Mouse (Mus musculus) kidney, postnatal 36 days (tissue): ENCODE measurements around the gene Fbxo30.
"Not testable (repeated sequence)": the region's sequence is repeated elsewhere in the genome, so short reads cannot be mapped to it uniquely, and the experiment has no call there.

ENCODE experiments used
- DNase-seq, 2 experiments: peaks; one replicate each; pipeline ENCODE4 v3.0.0; 2021 to 2022; ENCODE audit warnings: mixed read lengths in 2 of 2

The Fbxo30 gene

DNA sequence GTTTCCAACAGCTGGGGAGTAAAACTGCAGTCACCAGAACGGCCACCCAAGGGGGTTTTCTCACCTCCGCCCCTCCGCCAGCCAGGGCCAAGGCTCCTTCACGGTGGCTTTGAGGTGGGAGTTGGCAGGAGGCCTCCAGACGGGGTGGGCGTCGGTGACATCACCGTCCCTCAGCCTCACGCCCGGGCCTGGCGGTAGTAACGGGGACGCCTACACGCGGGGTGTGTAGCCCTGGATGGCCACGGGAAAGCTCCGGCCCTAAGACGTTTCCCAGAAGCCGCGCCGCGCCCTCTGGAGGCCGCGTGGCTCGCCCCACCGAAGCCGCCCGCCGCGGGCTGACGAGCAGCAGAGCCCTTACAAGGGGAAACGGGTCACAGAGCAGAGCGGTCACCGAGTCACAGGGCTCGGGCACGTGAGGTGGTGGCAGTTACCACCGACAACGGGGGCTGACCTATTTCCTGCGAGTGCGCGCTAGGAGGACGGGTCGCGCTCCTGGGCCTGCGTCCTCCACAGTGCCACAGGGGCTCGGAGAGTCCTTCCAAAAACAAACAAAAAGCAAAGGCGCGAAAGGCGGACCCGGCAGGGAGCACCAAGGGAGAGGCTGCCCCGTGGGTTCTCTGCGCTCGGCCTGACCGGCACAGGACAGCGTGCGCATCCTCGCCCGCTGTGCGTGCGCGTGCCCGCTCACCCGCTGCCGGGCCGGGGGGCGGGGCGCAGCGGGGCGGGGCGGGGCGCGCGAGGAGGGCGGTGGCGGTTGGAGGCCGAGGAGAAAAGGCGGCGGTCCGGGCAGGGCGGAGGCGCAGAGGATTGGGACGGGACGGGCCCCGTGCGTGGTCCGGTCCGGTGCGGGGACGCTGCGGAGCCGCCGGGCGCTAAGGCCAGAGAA is at the start of gene Fbxo30:
TSS of gene Fbxo30 (plus strand) at position 753 of the 886 bp plus-strand sequence.
- peak; percentile 95 to 96 for DNase-seq

DNA sequence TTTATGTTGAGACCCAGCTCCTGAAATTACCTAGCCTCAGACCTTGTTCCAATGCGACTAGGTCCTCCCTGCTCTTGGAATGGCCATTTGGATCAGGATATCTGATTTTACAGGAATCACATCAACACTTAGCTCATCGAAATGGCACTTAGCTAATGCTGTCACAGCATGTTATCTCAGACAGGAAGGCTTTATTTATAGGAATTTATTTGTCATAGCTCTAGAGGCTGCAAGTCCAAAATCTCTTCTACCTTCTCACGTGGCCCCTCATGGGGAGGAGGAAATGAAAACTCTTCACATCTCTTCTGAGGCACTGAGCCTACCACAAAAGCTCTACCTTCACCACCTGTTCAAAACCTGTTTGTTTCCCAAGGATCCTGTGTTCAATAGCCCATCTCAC is 47.9 kb upstream of the Fbxo30 start:
- no peak for DNase-seq

DNA sequence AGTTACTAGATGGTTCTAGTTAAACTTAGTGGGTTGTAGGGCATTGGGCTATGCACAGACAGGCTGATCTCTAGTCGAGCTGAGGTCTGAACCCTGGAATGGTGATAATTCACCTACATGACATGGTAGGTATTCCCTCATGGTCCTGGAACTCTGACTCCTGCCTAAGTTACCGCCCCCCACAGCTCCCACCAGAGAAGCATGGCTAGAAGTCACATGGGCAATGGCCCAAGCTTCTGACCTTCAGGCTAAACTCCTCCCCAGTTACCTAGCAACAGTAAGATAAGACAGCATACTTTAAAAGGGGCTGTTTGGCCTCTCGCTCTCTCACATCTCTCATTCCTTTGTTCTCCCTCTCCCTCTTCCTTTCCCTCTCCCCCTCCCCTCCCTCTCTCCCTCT is 38.1 kb upstream of the Fbxo30 start:
- not testable (repeated sequence) for DNase-seq

DNA sequence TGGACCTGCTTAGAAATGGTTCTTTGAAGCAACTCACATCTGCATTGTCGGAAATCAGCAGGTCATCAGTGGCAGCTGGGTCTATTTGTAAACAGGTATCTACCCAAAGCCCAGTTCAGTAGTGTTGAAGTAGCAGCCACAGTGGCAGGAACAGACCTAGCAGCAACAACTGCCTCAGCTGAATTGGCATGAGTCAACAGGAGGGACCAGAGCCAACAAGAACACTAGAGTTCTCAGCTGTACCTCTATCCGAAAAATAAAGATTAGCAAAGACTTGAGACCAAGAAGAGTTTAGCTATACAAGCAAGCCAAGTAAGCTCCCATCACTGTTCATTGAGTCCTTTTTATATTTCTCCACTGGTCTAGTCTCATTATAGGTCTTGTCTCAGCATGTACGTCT is 32.9 kb upstream of the Fbxo30 start:
- DNase-seq: no peak

DNA sequence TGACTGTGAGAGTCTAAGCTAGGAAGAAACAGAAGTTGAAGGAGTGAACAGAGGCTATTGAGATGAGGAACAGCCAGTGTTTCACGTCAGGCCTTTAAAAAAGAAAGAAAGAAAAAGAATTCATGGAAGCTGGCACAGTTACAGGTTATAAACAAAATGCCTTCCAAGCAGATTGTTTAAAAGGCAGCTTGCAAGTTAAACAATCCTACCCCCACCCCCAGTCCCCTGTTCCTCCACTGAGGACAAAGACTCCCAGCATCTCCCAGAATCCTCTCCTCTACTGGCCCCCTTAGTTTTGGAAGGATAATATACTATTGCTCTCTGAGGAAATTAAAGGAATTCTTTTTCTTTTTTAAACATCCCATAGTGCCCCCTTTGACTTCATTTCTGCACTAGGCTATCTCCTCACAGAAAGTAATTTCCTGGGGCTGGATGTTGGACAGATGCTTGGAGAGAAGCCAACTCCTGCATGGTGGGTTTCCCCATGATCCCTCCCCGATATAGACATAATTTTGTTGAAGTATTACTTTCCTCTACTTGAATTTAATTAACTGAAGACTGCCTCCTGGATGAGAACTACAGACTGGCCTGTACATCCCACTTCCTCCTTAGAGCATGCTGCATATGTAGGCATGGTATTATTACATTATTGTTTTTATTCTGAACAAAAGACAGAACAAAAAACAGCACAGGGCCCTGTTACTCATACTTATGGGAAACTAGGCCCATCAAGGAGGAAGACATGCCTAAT is 30.7 kb upstream of the Fbxo30 start:
- no peak for DNase-seq

DNA sequence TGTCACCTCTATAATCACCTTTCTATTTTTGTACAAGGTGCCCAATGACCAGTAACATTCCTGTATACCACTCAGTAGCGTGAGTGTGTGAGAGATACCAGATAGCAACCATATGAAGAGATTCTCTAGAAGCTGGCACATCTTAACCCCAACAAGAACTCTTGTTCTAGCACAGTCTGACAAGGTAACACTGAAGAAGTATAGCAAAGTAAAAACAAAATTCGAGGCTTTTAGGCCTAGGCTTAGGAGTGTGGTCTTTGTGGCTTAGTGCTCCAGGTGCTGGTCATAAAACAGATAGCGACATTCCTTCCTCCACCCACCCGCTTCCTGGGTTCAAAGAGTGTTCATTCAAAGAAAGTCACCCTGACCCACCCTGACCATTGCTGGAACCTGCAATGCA is 27.5 kb upstream of the Fbxo30 start:
- DNase-seq: not testable (repeated sequence)

DNA sequence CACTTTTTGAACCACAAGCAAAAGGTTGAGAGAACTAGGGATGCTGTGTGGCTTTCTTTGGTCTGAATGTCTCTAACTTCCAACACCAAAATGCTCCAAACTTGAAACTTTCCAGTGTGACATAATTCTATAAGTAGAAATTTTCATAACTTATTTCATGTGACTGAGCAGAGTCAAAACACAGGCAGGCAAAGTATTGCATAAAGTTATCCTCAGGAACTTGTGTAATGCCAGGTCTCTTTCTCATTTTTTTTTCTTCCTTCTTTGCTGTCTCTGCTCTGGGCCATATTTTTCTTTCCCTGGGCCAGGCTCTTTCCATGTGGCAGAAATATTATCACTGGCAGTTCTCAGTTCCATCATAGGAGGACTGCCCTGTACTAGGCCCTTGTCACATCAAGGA is 21.0 kb upstream of the Fbxo30 start:
- DNase-seq: no peak

DNA sequence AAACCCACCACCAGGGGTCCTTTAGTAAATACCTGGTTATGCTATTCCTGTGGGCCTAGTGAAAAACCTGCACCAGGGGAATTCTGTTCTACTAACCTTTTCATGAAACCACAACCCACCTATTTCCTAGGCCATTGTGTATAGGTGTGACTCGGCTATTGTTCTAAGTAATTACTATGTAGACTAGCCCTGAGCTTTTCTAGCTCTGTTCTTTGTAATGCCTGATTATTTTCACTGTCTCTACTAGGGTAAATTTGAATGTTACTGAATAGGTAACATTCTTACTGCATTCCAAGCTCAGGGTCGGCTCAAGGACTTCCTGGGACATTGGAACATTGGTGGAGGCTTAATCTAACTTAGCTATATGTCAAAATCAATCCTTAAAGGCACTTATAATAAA is 18.8 kb upstream of the Fbxo30 start:
- DNase-seq: not testable (repeated sequence)

DNA sequence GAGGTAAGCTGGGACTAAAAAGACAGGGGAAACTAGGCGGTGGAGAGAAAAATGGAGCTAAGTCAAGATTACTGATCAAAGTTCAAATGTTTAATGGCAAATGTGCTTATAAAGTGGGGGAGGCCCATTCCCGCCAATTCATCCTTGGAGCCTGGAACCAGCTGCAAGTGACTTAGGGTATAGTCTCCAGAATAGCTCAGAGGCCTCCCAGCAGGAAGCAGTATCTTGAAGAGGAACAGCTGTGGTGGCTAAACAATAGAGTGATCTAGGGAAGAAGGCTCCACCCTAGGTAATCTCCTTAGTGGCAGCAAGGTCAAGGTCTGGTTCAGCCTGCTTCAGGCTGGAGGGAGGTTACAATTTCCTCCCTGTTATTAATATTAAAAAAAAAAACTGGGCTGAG is 17.3 kb upstream of the Fbxo30 start:
- not testable (repeated sequence) for DNase-seq

DNA sequence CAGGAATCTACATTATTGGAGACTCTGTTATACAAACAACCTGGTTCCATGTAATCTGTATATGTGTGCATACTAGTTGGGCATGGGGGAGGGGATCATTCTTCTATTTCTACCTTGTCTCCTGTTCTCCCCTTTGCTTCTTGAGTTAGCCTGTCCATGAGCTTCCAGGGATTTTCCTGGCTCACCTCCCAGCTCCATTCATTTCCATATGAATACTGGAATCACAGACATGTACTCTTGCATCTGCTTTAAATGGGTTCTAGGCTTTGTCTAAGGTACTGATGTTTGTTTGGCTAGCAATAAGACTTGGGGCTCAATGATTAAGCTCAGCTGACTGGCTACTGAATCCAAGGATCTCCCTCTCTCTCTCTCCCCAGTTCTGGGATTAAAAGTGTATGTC is 12.0 kb upstream of the Fbxo30 start:
- no peak for DNase-seq

DNA sequence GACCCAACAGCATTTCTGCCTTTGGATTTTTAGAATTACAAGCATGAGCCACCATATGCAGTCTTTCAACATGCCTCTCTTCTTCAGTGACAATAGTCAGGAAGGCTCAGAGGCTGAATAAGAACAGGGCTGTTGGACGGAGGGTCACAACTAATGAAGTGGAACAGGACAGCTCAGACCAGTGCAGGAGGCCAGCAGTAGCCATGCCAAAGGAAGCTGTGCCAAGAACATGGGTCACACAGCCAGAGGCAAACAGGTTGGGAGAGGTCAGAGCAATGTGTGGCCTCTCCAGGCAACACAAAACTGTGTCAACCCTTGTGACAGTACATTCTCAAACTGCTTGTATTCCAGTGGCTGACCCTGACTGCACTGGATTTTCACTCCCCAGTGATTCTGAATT is 6.7 kb upstream of the Fbxo30 start:
- DNase-seq: peak; percentile 79 to 85

DNA sequence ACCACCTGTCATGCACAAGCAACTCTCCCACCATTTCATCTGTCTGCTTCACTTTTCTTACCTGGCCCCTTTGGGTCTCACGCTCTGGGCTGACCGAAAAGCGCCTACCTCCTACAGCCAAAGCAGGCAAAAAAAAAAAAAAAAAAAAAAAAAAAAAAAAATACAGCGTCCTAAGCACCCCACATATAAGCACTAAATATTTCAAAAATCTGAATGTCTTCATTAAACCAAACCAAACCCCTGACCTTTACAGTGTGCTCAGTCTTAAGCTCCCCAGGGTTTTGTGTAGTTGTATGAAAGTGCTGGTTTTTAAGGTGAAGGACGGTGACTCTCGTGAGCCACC is 924 bp upstream of the Fbxo30 start:
- DNase-seq: no peak

DNA sequence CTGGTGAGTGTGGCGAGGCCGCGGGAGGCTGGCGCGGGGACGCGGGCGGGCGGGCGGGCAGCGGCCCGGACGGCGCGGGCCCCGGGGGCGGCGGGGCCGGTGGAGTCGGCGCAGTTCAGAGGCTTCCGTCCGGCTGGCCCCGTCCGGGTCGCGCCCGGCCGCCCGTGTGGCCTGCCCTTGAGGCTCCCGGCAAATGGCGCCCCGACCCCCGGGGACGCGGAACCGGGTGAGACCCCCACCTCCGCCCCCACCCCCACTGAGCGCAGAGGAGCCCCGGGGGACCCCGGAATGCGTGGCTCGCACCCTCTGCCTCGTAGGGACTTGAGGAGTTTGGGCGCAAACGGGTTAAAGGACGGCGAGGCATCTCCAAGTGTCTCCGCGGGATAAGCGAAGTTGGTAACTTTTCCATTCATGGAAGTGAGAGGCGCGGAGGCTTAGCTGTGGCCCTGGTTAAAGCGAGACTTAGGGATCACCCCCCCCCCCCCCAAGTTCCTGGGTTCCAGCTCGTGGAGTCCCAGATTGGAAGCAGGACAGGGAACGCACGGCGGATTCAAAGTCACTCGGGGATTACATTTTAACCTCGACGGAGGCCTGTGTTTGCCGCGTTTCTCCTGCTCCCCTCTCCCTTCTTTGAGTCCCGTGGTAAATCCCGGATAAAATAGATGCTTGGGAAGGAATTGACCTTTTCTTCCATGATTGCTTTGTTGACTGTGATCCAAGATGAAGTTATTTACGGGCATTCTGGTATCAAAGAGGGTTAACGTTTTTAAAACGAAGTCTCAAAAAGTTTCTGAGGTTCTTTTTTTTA is 572 bp downstream of the Fbxo30 start:
- DNase-seq: peak; percentile 53 to 60

DNA sequence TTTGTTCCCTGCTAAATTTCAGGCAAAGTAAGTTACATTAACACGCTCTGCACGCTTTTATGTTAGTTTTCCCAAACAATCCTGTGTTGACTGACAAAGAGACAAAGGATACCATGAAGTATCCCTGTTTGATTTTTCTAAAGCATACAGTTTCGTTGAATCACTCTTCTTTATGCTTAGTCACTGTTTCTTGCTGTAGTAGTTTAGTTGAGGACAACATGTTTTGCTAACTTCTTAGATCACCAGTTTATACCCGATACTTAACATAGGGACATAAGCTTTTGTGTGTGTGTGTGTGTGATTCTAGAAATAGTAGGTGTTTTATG is 1.1 kb downstream of the Fbxo30 start:
- DNase-seq: no peak

DNA sequence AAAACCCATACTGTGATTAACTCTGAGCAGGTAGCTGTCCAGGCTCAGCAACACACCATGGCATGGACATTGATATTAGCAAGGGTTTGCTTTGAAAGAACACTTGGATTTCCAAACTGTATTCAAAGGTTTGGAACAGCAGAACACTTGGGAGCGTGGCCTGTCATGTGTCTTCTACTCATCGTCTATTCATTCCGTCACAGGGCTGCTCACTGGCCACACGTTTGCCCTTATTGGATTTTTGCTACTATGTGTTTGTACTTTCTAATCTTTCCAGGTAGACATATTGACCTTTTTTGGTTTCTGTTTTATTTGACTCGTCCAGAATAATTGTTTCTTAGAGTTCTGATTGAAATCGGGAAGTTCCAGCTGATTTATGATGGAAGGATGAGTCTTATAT is 17.3 kb downstream of the Fbxo30 start:
- DNase-seq: no peak

DNA sequence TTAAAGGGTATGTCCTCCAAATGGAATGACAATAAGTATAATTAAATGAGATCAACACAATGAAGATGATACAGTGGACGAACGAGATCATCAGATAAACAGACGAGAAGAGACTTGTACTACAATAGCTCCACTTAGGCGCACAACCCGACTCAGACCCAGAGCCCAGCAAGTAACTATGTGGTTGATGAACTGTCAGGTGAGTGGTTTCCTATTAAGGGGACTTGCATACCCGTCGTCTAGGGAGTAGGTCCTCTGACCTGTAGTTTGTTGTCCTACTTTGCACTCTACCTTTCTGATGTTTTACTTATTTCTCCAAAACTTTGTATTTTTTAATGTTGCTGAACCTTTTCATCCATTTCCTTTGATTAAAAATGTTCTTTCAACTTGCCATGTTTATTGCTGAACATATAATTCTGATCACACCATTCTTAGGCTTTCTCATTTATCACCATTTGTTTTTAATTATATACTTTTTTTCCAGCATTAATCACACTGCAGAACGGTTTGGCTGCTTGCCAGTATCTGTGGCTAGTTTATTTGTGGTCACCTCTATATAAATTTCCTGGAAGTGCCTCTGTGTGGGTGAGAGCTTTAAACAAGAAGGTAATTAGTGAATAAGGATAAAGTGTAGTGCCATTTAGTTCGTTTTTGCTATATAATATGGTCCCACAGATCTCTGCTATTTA is 24.4 kb downstream of the Fbxo30 start:
- DNase-seq: peak in 1 of 2 experiments; percentile 34

DNA sequence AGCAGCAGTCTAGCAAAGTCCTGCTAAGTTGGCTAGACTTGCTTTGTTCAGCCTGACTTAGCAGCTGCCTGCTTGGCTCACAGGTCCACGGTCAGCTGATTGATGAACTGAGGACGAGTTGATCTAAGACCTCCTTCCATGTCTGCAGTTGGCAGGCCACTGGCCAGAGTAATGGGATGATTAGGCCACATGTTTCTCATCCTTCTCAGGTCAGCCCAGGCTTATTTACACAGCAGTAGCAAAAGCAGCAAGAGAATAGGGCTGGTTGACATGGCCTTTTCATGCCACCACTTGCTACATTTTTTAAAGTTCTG is 24.9 kb downstream of the Fbxo30 start:
- peak; percentile 29 to 35 for DNase-seq

DNA sequence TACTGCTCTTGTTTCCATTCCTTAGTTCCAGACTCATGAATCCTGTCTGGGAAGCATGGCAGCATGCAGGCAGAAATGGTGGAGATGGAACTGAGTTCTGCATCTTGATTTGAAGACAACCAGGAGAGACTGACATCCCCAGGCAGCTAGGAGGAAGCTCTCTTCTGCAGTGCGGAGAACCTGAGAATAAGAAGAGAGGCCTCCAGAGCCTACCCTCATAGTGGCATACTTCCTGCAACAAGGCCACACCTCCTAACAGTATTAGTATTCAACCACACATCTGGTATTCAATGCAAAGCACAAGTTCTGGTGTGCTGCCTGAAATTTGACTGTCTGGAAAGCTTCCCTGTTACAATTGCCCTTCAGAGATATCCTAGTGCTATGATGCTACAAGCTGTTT is 28.7 kb downstream of the Fbxo30 start:
- no peak for DNase-seq

DNA sequence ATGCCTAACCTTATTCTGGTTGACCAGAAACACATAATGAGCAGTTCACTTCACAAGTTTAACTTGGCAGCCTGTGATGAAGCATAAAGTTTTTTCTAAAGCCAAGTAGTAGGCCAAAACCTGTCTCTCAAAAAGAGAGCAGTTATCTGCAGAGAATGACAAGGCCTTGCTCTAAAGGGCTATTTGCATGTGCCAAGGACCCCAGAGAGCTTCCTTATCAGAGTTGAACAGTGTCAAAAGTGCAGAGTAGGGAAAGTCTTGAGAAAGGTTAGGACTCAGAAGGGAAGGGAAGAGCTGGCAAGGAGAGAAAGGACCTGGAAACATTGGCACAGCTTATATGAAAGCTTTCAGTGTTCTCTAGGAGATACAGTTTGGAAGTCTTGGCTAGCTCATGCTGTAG is 29.4 kb downstream of the Fbxo30 start:
- DNase-seq: no peak

DNA sequence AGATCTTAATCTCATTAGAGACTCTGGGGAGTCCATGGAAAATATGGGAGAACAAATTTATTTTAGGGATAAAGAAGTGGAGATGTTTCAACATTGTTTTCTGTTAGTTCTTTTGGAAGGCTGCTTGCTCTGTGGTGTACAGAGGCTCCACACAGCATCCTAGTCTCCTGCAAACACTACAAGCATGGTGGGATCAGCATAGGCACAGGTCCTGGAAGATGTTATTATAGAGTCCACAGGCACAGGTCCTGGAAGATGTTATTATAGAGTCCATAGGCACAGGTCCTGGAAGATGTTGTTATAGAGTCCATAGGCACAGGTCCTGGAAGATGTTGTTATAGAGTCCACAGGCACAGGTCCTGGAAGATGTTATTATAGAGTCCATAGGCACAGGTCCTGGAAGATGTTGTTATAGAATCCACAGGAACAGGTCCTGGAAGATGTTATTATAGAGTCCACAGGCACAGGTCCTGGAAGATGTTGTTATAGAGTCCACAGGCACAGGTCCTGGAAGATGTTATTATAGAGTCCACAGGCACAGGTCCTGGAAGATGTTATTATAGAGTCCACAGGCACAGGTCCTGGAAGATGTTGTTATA is 36.8 kb downstream of the Fbxo30 start:
- not testable (repeated sequence) for DNase-seq

DNA sequence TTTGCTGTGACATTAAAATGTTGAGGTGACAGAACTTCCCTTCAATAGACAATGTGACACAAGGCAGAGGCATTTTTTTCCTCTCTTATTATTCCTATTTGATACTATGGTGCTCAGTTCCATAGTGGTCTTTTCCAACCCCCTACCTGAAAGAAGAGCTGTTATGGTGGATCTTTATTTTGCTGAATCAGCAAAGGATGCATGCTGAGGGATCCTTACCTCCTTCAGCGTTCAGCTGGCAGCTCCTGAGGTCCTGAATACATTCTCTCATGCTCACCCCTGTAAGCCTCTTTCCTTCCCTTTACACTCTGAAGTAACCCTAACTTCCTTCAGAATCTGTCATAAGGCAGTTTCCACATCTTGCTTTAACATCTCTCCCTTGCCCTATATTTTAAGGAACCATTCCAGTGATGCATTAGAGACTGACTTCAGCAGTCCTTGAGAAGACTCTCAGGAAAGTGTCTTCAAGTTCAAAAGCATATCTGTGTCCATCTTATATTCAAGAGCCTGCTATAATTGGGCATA is 38.4 kb downstream of the Fbxo30 start:
- DNase-seq: no peak

DNA sequence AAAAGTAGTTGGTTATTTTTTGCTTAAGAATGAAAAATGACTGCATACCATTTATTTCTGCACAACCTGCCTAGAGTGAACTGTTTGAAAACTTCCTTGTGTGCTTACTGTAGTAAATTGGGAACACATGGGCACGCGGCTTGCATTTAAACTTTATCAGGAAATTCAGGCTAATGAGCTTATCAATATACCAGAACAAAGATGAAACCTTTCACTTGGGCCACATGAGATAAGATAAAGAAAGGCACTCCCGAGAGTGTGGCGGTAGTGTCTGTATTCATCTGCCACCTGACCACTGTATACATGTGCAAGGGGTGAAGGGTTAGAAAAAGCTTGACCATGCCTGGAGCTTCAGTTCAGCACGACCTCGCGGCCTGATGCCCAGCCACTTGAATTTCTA is 41.2 kb downstream of the Fbxo30 start:
- no peak for DNase-seq
